Mouse (Mus musculus) lung, adult 2 months (tissue): ENCODE data around the gene Papss1. TPM values are rescaled to one million over a fixed set of nuclear protein-coding genes. Genes with fewer than 3 reads are reported as not detected.

ENCODE experiments used
- DNase-seq: peaks from one replicate; pipeline ENCODE4 v3.0.0; 2022
- H3K4me1 ChIP-seq: fragments of 200-500 bp; 2 replicates; pipeline ENCODE4 v1.6.1; 2011; ENCODE audit warnings: low read length; ENCODE audit not compliant: control insufficient read depth, insufficient read depth
- H3K4me3 ChIP-seq: fragments of 200-500 bp; replicated peaks from 2 replicates; pipeline ENCODE3; 2011; ENCODE audit warnings: low read depth, mild to moderate bottlenecking, control low read depth, low read length; ENCODE audit errors: extremely low read depth
- CTCF ChIP-seq: fragments of 200-500 bp; IDR thresholded peaks from 2 replicates; pipeline ENCODE4 v1.5.1; 2011; ENCODE audit warnings: mild to moderate bottlenecking, low read length, control low read depth; ENCODE audit not compliant: insufficient read depth
- POLR2A ChIP-seq: fragments of 200-500 bp; IDR thresholded peaks from 2 replicates; pipeline ENCODE4 v1.6.1; 2011; ENCODE audit warnings: low read depth, mild to moderate bottlenecking, control low read depth, low read length, borderline replicate concordance; ENCODE audit errors: extremely low read depth
- WGBS: fragments of 180-500 bp; shearing (Covaris S2); methylation state at CpG from one replicate; pipeline ENCODE4 v1.1.7; 2018; 5-methylcytosine and 5-hydroxymethylcytosine counted together
- polyA plus RNA-seq: library from polyadenylated mRNA; depleted of rRNA; stranded (reverse); fragments of >200 nt; gene quantifications from 2 replicates; pipeline ENCODE4 v1.2.3, GENCODE M21; 2012

The Papss1 gene
- polyA plus RNA-seq, 1 experiment, result 36.0 TPM

GRCm38 (mm10) chr3:131580040-131580439 is 15.5 kb downstream of the Papss1 start:
- 89% methylated on average over 4 of the region's 4 CpGs for WGBS
- no peaks in the 10 kb centered on the region for H3K4me1 ChIP-seq
- DNase-seq, result no peak
- H3K4me3 ChIP-seq, result no peak overlapping the region
- TF ChIP-seq POLR2A (no peak), CTCF (no peak)

DNA sequence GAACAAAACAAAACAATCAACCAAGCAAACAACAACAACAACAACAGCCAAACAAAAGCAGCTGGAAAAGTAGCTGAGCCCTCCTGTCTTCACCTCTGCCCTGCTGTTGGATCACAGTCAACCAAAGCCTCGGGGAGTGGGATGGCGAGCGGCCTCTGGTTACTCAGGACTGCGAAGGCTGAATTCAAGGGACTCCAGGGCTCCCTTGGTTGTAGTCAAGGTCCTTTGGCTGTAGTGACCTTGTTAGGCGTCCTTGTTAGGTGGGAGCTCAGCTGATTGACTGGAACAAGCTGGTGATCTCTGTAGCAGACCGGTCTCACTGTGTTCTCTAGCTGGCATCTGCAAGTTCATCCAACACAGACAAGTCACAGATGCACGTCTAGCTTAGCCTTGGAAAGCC is 16.5 kb downstream of the Papss1 start:
- no peak overlapping the region for H3K4me3 ChIP-seq
- DNase-seq, result no peak
- 91% methylated on average over 7 of the region's 7 CpGs for WGBS
- TF ChIP-seq CTCF (no peak), POLR2A (no peak)
- no peaks in the 10 kb centered on the region for H3K4me1 ChIP-seq

DNA sequence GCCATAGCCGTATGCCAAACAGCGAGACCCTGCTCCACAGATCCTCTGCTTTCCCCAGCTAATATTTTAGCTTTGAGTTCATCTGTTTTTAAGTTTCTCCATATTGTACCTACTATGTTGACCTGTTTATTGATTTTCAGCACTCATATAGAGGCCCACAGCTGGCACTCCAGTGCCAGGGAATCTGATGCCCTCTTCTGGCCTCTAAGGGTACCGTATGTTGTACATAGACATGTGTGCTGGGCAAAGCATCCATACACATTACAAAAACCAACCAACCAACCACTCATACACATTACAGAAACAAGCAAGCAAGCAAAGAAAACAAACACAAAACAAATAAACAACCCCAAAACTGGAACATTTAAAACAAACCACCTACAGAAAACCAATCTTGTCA is 22.2 kb downstream of the Papss1 start:
- TF ChIP-seq CTCF (0 out of 2 replicates have a peak, but pooled peaks have one; percentile 16), POLR2A (no peak)
- H3K4me3 ChIP-seq, result no peak overlapping the region
- H3K4me1 ChIP-seq, result no peaks in the 10 kb centered on the region
- WGBS, result 96% methylated on average over 3 of the region's 3 CpGs
- no peak for DNase-seq

DNA sequence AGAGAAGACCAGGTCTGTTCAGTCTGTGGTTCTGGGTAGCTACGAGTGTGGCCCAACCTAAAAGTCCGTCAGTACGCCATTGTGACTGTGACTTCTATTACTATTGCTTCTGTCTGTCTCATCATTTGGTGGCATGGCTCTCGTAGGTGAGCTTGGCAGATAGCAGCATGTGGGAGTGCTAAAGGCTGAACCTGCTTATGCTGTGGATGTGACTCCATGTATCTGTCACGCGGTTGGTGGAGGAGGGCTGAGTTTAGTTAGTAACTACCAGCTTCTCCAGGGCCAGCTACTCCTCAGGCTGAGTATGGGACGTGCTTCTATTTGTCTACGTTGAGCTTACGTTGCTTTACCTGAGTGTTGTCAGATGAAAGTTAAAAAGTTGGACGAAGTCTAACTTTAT is 23.4 kb downstream of the Papss1 start:
- WGBS, result 92% methylated on average over 10 of the region's 10 CpGs
- TF ChIP-seq POLR2A, result no peak
- TF ChIP-seq CTCF, result no peak
- DNase-seq, result no peak
- H3K4me3 ChIP-seq, result no peak overlapping the region
- H3K4me1 ChIP-seq, result no peaks in the 10 kb centered on the region

DNA sequence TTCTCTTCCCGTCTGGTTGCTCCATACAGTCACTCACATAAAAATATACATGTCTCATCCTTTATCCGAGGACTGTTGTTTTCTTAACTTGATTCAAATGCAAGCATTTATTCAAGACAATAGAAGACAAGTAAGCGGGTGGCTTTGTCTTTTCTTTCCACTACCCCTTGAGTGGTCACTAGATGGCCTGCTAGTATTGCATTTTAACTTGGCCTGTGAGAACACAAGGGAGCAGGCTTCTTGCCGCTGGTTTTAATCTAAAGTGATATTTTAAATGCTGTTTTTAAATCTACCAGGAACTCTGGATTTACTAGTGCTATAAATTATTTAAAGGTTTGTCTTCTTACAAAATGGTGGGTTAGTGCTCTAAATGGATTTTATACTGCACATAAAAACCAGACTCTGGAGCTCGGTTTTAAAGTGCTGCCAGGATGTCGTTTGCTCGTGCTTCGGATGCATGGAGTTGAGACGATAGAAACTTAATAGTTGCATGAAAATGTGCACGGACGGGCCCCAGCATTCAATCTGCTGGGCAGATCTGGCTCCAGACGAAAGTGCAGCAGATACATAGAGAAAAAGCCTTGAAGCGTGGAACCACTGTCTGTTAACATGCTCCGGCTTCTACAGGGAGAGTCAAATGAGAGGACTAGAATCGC is 28.7 kb downstream of the Papss1 start:
- Histone ChIP-seq H3K4me3 (no peak overlapping the region), H3K4me1 (no peaks in the 10 kb centered on the region)
- TF ChIP-seq CTCF, result no peak
- TF ChIP-seq POLR2A, result no peak
- 88% methylated on average over 15 of the region's 15 CpGs for WGBS
- DNase-seq, result no peak

DNA sequence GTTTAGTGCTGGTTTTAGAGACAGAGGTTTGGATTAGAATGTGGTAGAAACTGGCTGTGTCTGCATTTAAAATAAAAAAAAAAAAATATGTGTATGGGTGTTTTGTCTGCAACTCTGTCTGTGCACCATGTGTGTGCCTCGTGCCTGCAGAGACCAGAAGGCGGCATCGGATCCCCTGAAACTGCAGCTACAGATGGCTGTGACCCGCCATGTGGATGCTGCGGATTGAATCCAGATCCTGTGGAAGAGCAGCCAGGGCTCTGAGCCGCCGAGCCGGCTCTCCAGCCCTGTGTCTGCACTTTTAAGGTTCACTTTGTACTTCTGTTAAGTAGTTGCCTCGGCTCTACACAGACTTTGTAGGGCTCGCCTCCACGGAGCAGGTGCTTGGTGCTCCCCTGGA is 29.8 kb downstream of the Papss1 start:
- no peak overlapping the region for H3K4me3 ChIP-seq
- TF ChIP-seq POLR2A, result no peak
- no peak for TF ChIP-seq CTCF
- 97% methylated on average over 11 of the region's 11 CpGs for WGBS
- no peak for DNase-seq
- no peaks in the 10 kb centered on the region for H3K4me1 ChIP-seq

DNA sequence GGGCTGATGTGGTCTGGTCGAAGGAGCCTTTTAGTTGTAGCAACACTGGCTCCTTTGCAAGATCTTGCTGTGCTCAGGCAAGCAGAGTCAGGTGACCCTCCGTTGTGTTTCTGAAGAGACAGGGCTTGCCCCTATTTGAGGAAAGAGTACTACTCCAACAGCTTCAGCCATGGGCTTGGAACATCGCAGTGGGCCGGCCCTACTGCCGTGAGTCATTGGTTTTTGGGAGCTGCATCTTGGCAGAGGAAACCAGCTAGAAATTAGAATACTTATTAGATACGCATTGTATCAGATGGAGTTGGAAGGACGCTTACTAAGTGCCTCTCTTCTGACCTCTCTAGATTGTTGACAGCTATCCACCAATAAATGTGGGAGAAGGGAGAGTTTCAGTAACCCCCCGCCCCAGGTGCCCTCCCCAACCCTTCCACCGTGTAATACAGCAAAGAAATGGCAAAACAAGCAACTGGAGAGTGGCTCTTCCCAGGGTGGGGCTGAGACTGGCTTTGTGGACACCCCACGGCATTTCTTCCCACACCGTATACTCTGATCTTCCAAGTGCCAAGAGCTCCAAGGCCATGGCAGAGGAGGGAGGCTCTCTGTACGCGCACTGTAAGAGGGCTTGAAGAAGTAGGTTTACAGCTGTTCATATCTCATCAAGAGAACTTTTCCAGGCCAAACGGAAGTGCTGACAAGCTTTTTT is 31.1 kb downstream of the Papss1 start:
- Histone ChIP-seq H3K4me1 (no peaks in the 10 kb centered on the region), H3K4me3 (no peak overlapping the region)
- no peak for DNase-seq
- no peak for TF ChIP-seq CTCF
- TF ChIP-seq POLR2A, result no peak
- 74% methylated on average over 14 of the region's 14 CpGs for WGBS

DNA sequence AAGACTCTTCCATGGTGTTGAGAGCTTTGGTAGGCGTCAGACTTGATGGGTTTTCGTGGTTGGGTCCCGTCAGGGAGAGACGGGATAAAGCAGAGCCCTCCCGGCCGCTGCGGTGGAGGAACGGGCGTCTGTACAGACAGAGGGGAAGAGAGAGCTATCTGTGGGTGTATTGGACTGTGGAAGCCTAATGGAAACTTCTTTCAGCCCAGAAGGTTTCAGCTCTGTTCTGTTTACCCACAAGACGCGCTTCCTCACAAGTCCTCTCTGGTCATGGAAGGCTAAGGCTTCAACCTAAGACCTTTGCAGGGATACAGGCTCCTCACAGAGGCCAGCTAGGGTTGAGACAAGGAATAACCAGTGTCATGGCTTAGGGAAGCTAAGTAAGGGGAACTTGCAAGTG is 36.2 kb downstream of the Papss1 start:
- Histone ChIP-seq H3K4me1 (no peaks in the 10 kb centered on the region), H3K4me3 (no peak overlapping the region)
- DNase-seq, result no peak
- 93% methylated on average over 11 of the region's 11 CpGs for WGBS
- no peak for TF ChIP-seq CTCF
- TF ChIP-seq POLR2A, result no peak

GRCm38 (mm10) chr3:131601366-131601765 is 36.8 kb downstream of the Papss1 start:
- Histone ChIP-seq H3K4me1 (no peaks in the 10 kb centered on the region), H3K4me3 (no peak overlapping the region)
- DNase-seq, result no peak
- 68% methylated on average over 1 of the region's 1 CpGs for WGBS
- TF ChIP-seq CTCF, result no peak
- TF ChIP-seq POLR2A, result no peak

- DNase-seq, result no peak
- Histone ChIP-seq H3K4me3 (no peak overlapping the region), H3K4me1 (no peaks in the 10 kb centered on the region)
- no peak for TF ChIP-seq POLR2A
- TF ChIP-seq CTCF, result no peak
- WGBS, result 69% methylated on average over 4 of the region's 4 CpGs
Observed at GRCm38 (mm10) chr3:131602995-131603414, 38.4 kb downstream of the Papss1 start.
